Mouse (Mus musculus) small intestine, adult 2 months (tissue): ENCODE results near the gene Ccdc90b.

Experiments used
- CTCF ChIP-seq: fragments of 200-500 bp; IDR thresholded peaks from 2 replicates; pipeline ENCODE4 v1.5.1; 2012; ENCODE audit warnings: low read depth, mild to moderate bottlenecking, control low read depth, inconsistent platforms, low read length, moderate library complexity, mixed read lengths; ENCODE audit not compliant: insufficient replicate concordance, insufficient read length; ENCODE audit errors: extremely low read depth
- POLR2A ChIP-seq: fragments of 200-500 bp; IDR thresholded peaks from 2 replicates; pipeline ENCODE4 v1.6.1; 2012; ENCODE audit warnings: low read depth, mild to moderate bottlenecking, control low read depth, inconsistent platforms, low read length, moderate library complexity

- TF ChIP-seq CTCF (no peak), POLR2A (no peak)
Observed at GRCm38 (mm10) chr7:92546763-92547162, 14.2 kb upstream of the Ccdc90b start.
